30 mouse cellular contexts compared by ENCODE assay signal in the genomic region with DNA sequence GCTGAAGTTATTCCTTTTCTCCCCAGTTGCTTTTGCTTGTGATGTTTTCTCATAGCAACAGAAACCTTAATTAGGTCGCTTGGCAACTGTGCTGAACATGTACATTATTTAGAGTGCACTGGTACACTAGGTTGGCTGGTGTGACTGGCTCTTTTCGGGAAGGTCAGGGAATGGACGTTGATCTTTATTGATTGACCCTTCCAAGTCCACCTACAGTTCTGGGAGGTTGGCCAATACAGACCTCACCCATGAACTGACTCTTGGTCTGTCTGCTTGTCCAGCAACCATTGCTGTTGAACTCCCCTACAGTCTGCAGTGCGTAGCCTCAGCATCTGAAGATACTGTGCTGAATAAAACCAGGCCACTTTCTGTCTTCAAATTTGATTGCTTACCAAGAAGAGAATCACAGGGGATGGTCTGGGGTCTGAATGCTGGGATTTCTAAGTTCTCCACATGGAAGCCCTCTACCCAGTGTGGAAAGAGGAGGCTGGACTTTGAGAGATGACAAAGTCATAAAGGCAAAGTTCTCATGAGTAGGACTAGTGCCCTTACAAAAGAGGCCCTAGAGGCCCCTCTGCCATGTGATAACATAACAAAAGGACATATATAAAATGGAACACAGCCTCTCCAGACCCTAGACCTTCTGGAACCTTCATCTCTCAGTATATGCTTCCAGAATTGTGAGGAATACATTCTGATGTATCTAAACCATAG. TPM values are rescaled to one million over a fixed set of nuclear protein-coding genes. Genes with fewer than 3 reads are reported as not detected.
A peak's percentile ranks its signal among the peaks of the same experiment; 100 is the strongest.
DNase-seq lines count a peak whose midpoint lies in the region; ATAC-seq and TF ChIP-seq lines count a peak whose summit lies in the region.
"Had no signal": no experiment of that assay in that cellular context is flagged by ENCODE, and none has a peak within 500 bp of the region (broad histone marks: within the 10 kb centered on the region; RNA-seq: fewer than 3 reads in every experiment).

No protein-coding gene starts in this region.

- H3K9me3 ChIP-seq in forebrain, embryonic 11.5 days (ENCODE audit: control insufficient read depth, low read length) = no peaks in the 10 kb centered on the region
- no peaks in the 10 kb centered on the region for H3K9me3 ChIP-seq in forebrain, embryonic 10.5 days
- H3K9me3 ChIP-seq in liver, embryonic 14.5 days (ENCODE audit: control insufficient read depth, low read length) = no peaks in the 10 kb centered on the region
- no peaks in the 10 kb centered on the region for H3K9me3 ChIP-seq in liver, postnatal 0 days (ENCODE audit: low read length)
- H3K9me3 ChIP-seq: forebrain, embryonic 12.5 days; forebrain, embryonic 15.5 days; heart, embryonic 15.5 days; hindbrain, embryonic 10.5 days; hindbrain, embryonic 13.5 days had no signal

- no peaks in the 10 kb centered on the region for H3K4me1 ChIP-seq in forebrain, embryonic 11.5 days (replicated peaks; ENCODE audit: control insufficient read depth, insufficient read depth, low read length)
- H3K4me1 ChIP-seq in forebrain, embryonic 10.5 days = peaks cover 20% of the 10 kb centered on the region
- H3K4me1 ChIP-seq in liver, adult 2 months (ENCODE audit: control insufficient read depth, insufficient read depth, low read length) = peaks cover 38% of the 10 kb centered on the region
- peaks cover 0 to 2% of the 10 kb centered on the region in 2 experiments; a peak in 1 of 4 replicates for H3K4me1 ChIP-seq in liver, embryonic 14.5 days (replicated peaks; ENCODE audit: control insufficient read depth in 2 of 2, insufficient read depth in 2 of 2, low read length in 1 of 2)
- H3K4me1 ChIP-seq in liver, postnatal 0 days (ENCODE audit: insufficient read depth) = peaks cover 15% of the 10 kb centered on the region; the same call in 1 of the 2 replicates
- H3K4me1 ChIP-seq: forebrain, embryonic 12.5 days; forebrain, embryonic 15.5 days; heart, embryonic 12.5 days; heart, embryonic 15.5 days; hindbrain, embryonic 13.5 days had no signal

- TF ChIP-seq EP300 in liver, embryonic 14.5 days (IDR thresholded peaks at IDR 0.05; ENCODE audit: low read depth) = no peak
- TF ChIP-seq EP300 in liver, postnatal 0 days (IDR thresholded peaks at IDR 0.05; ENCODE audit: low read depth) = peak; percentile 60; the same call in 1 of the 2 replicates

- no peak overlapping the region for H3K9ac ChIP-seq in forebrain, embryonic 11.5 days (ENCODE audit: low read length)
- no peak overlapping the region for H3K9ac ChIP-seq in liver, adult 2 months (ENCODE audit: low read depth, low read length)
- no peak overlapping the region for H3K9ac ChIP-seq in liver, embryonic 14.5 days (replicated peaks)
- no peak overlapping the region for H3K9ac ChIP-seq in liver, postnatal 0 days (replicated peaks)
- H3K9ac ChIP-seq: forebrain, embryonic 12.5 days; forebrain, embryonic 15.5 days; heart, embryonic 12.5 days; heart, embryonic 15.5 days; hindbrain, embryonic 13.5 days had no signal

- WGBS in forebrain, embryonic 11.5 days = 89% methylated on average over 4 of the region's 4 CpGs
- WGBS in forebrain, embryonic 10.5 days = 89% methylated on average over 4 of the region's 4 CpGs
- 24% methylated on average over 4 of the region's 4 CpGs for WGBS in liver, adult 2 months
- 43% methylated on average over 4 of the region's 4 CpGs for WGBS in liver, embryonic 14.5 days (ENCODE audit: insufficient replicate concordance)
- 44% methylated on average over 4 of the region's 4 CpGs for WGBS in liver, postnatal 0 days (ENCODE audit: insufficient replicate concordance)

- no peak overlapping the region for H3K27ac ChIP-seq in forebrain, embryonic 11.5 days (ENCODE audit: low read depth, low read length)
- no peak overlapping the region for H3K27ac ChIP-seq in forebrain, embryonic 10.5 days
- peak overlapping the region; percentile 97 for H3K27ac ChIP-seq in liver, adult 2 months (replicated peaks; ENCODE audit: insufficient read depth, low read depth, low read length)
- no peak overlapping the region for H3K27ac ChIP-seq in liver, embryonic 14.5 days
- peak overlapping the region; percentile 84 for H3K27ac ChIP-seq in liver, postnatal 0 days (ENCODE audit: low read depth)
- H3K27ac ChIP-seq: forebrain, embryonic 12.5 days; forebrain, embryonic 15.5 days; heart, embryonic 15.5 days; hindbrain, embryonic 10.5 days; hindbrain, embryonic 13.5 days had no signal

- H3K27me3 ChIP-seq in forebrain, embryonic 11.5 days (ENCODE audit: control insufficient read depth, insufficient read depth, low read length) = no peaks in the 10 kb centered on the region
- H3K27me3 ChIP-seq in forebrain, embryonic 10.5 days (ENCODE audit: poor library complexity, severe bottlenecking) = no peaks in the 10 kb centered on the region
- H3K27me3 ChIP-seq in liver, adult 2 months (ENCODE audit: control insufficient read depth, insufficient read depth, low read length) = no peaks in the 10 kb centered on the region
- no peaks in the 10 kb centered on the region for H3K27me3 ChIP-seq in liver, embryonic 14.5 days (ENCODE audit: control insufficient read depth, insufficient read depth, low read length)
- H3K27me3 ChIP-seq in liver, postnatal 0 days (ENCODE audit: insufficient read depth, low read length) = no peaks in the 10 kb centered on the region
- H3K27me3 ChIP-seq: forebrain, embryonic 12.5 days; forebrain, embryonic 15.5 days; heart, embryonic 12.5 days; heart, embryonic 15.5 days; hindbrain, embryonic 13.5 days had no signal

- H3K36me3 ChIP-seq in forebrain, embryonic 11.5 days (ENCODE audit: control insufficient read depth, insufficient read depth, low read length) = no peaks in the 10 kb centered on the region
- H3K36me3 ChIP-seq in forebrain, embryonic 10.5 days (replicated peaks) = no peaks in the 10 kb centered on the region
- H3K36me3 ChIP-seq in liver, adult 2 months (ENCODE audit: control insufficient read depth, insufficient read depth, low read length) = peaks cover 27% of the 10 kb centered on the region
- no peaks in the 10 kb centered on the region for H3K36me3 ChIP-seq in liver, embryonic 14.5 days (replicated peaks; ENCODE audit: control insufficient read depth, insufficient read depth, low read depth)
- H3K36me3 ChIP-seq in liver, postnatal 0 days (replicated peaks; ENCODE audit: insufficient read depth, low read length) = no peaks in the 10 kb centered on the region; the same call in 1 of the 2 replicates
- H3K36me3 ChIP-seq: forebrain, embryonic 12.5 days; forebrain, embryonic 15.5 days; heart, embryonic 12.5 days; heart, embryonic 15.5 days; hindbrain, embryonic 10.5 days; hindbrain, embryonic 13.5 days had no signal

- H3K4me2 ChIP-seq in forebrain, embryonic 11.5 days (ENCODE audit: low read depth, low read length, severe bottlenecking) = no peak overlapping the region
- no peak overlapping the region for H3K4me2 ChIP-seq in liver, embryonic 14.5 days (ENCODE audit: low read depth)
- no peak overlapping the region for H3K4me2 ChIP-seq in liver, postnatal 0 days (ENCODE audit: low read depth, low read length)
- H3K4me2 ChIP-seq: forebrain, embryonic 12.5 days; forebrain, embryonic 15.5 days; heart, embryonic 12.5 days; heart, embryonic 15.5 days; hindbrain, embryonic 13.5 days had no signal

- TF ChIP-seq POLR2A in liver, adult 2 months (IDR thresholded peaks at IDR 0.05; ENCODE audit: extremely low read depth, insufficient read depth, low read length) = no peak

- H3K4me3 ChIP-seq in forebrain, embryonic 11.5 days (ENCODE audit: low read depth, low read length) = no peak overlapping the region
- H3K4me3 ChIP-seq in forebrain, embryonic 10.5 days = no peak overlapping the region
- H3K4me3 ChIP-seq in liver, adult 2 months (ENCODE audit: insufficient read depth, low read depth, low read length) = no peak overlapping the region
- no peak overlapping the region for H3K4me3 ChIP-seq in liver, embryonic 14.5 days (ENCODE audit: insufficient read depth in 1 of 2, low read depth in 2 of 2, low read length in 2 of 2)
- no peak overlapping the region for H3K4me3 ChIP-seq in liver, postnatal 0 days (ENCODE audit: low read depth, low read length)
- H3K4me3 ChIP-seq: forebrain, embryonic 12.5 days; forebrain, embryonic 15.5 days; heart, embryonic 12.5 days; heart, embryonic 15.5 days; hindbrain, embryonic 10.5 days; hindbrain, embryonic 13.5 days had no signal

- ATAC-seq in forebrain, embryonic 11.5 days (replicated peaks; ENCODE audit: low FRiP score) = no peak
- peak; percentile 75 for ATAC-seq in liver, embryonic 14.5 days (ENCODE audit: insufficient read depth)
- peak; percentile 96 for ATAC-seq in liver, postnatal 0 days
- ATAC-seq: activated CD4-positive, CD25-positive, alpha-beta regulatory T cell, adult 4 months; forebrain, embryonic 15.5 days; hindbrain, embryonic 16.5 days had no signal

- H3K79me2 ChIP-seq in liver, adult 2 months (ENCODE audit: control insufficient read depth, insufficient read depth, low read length) = no peaks in the 10 kb centered on the region

- peak; percentile 7 for DNase-seq in forebrain, embryonic 11.5 days (ENCODE audit: low spot score)
- no peak for DNase-seq in forebrain, embryonic 10.5 days (ENCODE audit: extremely low spot score, low spot score)
- peak; percentile 99 for DNase-seq in liver, adult 2 months (ENCODE audit: extremely low read depth, low read depth, low spot score)
- no peak for DNase-seq in liver
- peak; percentile 20 to 28 (median 22) for DNase-seq in liver, embryonic 14.5 days (ENCODE audit: low read depth in 3 of 3, low spot score in 3 of 3)
- DNase-seq in liver, postnatal 0 days = peak; percentile 50
- no peak for DNase-seq in lung, postnatal 36 days
- DNase-seq in cerebellum, postnatal 14 days = no peak
- DNase-seq: adrenal gland, adult 8-10 months; adrenal gland, postnatal 25 days; cerebellum, adult 11-12 months; cerebellum, adult 8-10 months; cerebellum, postnatal 10 days; gastrocnemius, postnatal 36 days; heart, postnatal 10 days; heart, postnatal 36 days had no signal

- no peak; the same call in 1 of the 2 replicates for TF ChIP-seq CTCF in liver, adult 2 months (IDR thresholded peaks at IDR 0.05; ENCODE audit: low read depth, low read length)
- no peak for TF ChIP-seq CTCF in liver, embryonic 14.5 days (IDR thresholded peaks at IDR 0.05; ENCODE audit: low read depth)
- no peak for TF ChIP-seq CTCF in liver, postnatal 0 days (IDR thresholded peaks at IDR 0.05; ENCODE audit: low read depth)

RNA-seq across cellular contexts. Expression of a gene that starts 40.5 kb away (rescaled TPM):
- polyA plus RNA-seq in forebrain, embryonic 11.5 days (2014; fragmentation: Nextera tagmentation; extraction: Ambion mirVana) = not detected in 2 replicates
- not detected in 2 replicates for polyA plus RNA-seq in forebrain, embryonic 10.5 days (2016; fragmentation: Nextera tagmentation; extraction: Ambion mirVana)
- total RNA-seq in liver, adult 2 months (2014; rRNA removed) = not detected in 2 replicates
- polyA plus RNA-seq in liver, adult 2 months (2012; rRNA removed) = not detected in 2 replicates
- not detected in 2 replicates for polyA plus RNA-seq in liver, embryonic 14.5 days (2012; rRNA removed)
- not detected in 2 replicates for polyA plus RNA-seq in liver, embryonic 14.5 days (2014; fragmentation: Nextera tagmentation; extraction: Ambion mirVana)
- polyA plus RNA-seq in liver, postnatal 0 days (2015; fragmentation: Nextera tagmentation; extraction: Ambion mirVana) = not detected in 2 replicates
- total RNA-seq: adrenal gland, adult 8-10 months; adrenal gland, postnatal 25 days; ES-E14; gastrocnemius, adult 8-10 months; gastrocnemius, postnatal 36 days; granulocyte monocyte progenitor cell, adult 5-6 weeks; heart, postnatal 10 days; heart, postnatal 36 days had no signal
- polyA plus RNA-seq: activated CD4-positive, CD25-positive, alpha-beta regulatory T cell, adult 4 months; brain, embryonic 14.5 days; embryonic facial prominence, embryonic 11.5 days; embryonic facial prominence, embryonic 14.5 days; forebrain, embryonic 12.5 days; forebrain, embryonic 15.5 days; heart, embryonic 12.5 days; heart, embryonic 15.5 days; hindbrain, embryonic 10.5 days; hindbrain, embryonic 13.5 days; hindbrain, embryonic 16.5 days had no signal

RNA-seq across cellular contexts. Expression of a gene that starts 50.6 kb away (rescaled TPM):
- not detected in 2 replicates for polyA plus RNA-seq in forebrain, embryonic 11.5 days (2014; fragmentation: Nextera tagmentation; extraction: Ambion mirVana)
- 0.11 TPM in 1 of 2 replicates, not detected in the other for polyA plus RNA-seq in forebrain, embryonic 10.5 days (2016; fragmentation: Nextera tagmentation; extraction: Ambion mirVana)
- total RNA-seq in liver, adult 2 months (2014; rRNA removed) = 244 and 263 TPM in 2 replicates
- 62.9 and 83.5 TPM in 2 replicates for polyA plus RNA-seq in liver, adult 2 months (2012; rRNA removed)
- polyA plus RNA-seq in liver, embryonic 14.5 days (2012; rRNA removed) = 16.5 and 21.8 TPM in 2 replicates
- polyA plus RNA-seq in liver, embryonic 14.5 days (2014; fragmentation: Nextera tagmentation; extraction: Ambion mirVana) = 28.4 and 29.1 TPM in 2 replicates
- polyA plus RNA-seq in liver, postnatal 0 days (2015; fragmentation: Nextera tagmentation; extraction: Ambion mirVana) = 79.2 and 81.8 TPM in 2 replicates
- total RNA-seq: gastrocnemius, adult 8-10 months; gastrocnemius, postnatal 36 days; granulocyte monocyte progenitor cell, adult 5-6 weeks; heart, postnatal 10 days; heart, postnatal 36 days had no signal
- polyA plus RNA-seq: activated CD4-positive, CD25-positive, alpha-beta regulatory T cell, adult 4 months; embryonic facial prominence, embryonic 11.5 days; embryonic facial prominence, embryonic 14.5 days; forebrain, embryonic 12.5 days; forebrain, embryonic 15.5 days; heart, embryonic 12.5 days; hindbrain, embryonic 13.5 days; hindbrain, embryonic 16.5 days had no signal

RNA-seq across cellular contexts. Expression of a gene that starts 59.5 kb away (rescaled TPM):
- polyA plus RNA-seq in forebrain, embryonic 11.5 days (2014; fragmentation: Nextera tagmentation; extraction: Ambion mirVana) = not detected in 2 replicates
- polyA plus RNA-seq in forebrain, embryonic 10.5 days (2016; fragmentation: Nextera tagmentation; extraction: Ambion mirVana) = not detected in 2 replicates
- total RNA-seq in liver, adult 2 months (2014; rRNA removed) = 231 and 250 TPM in 2 replicates
- polyA plus RNA-seq in liver, adult 2 months (2012; rRNA removed) = 56.6 and 71.3 TPM in 2 replicates
- 6.5 and 12.4 TPM in 2 replicates for polyA plus RNA-seq in liver, embryonic 14.5 days (2012; rRNA removed)
- polyA plus RNA-seq in liver, embryonic 14.5 days (2014; fragmentation: Nextera tagmentation; extraction: Ambion mirVana) = 10.2 and 10.3 TPM in 2 replicates
- 31.1 and 33.1 TPM in 2 replicates for polyA plus RNA-seq in liver, postnatal 0 days (2015; fragmentation: Nextera tagmentation; extraction: Ambion mirVana)
- total RNA-seq: gastrocnemius, adult 8-10 months; gastrocnemius, postnatal 36 days; granulocyte monocyte progenitor cell, adult 5-6 weeks; heart, postnatal 10 days; heart, postnatal 36 days had no signal
- polyA plus RNA-seq: activated CD4-positive, CD25-positive, alpha-beta regulatory T cell, adult 4 months; embryonic facial prominence, embryonic 11.5 days; embryonic facial prominence, embryonic 14.5 days; forebrain, embryonic 12.5 days; forebrain, embryonic 15.5 days; heart, embryonic 15.5 days; hindbrain, embryonic 10.5 days; hindbrain, embryonic 13.5 days; hindbrain, embryonic 16.5 days had no signal

Comparison
In these comparisons a context has a peak if more than half of its experiments do, and no peak if none do; other contexts are left out.
1. DNase-seq: peak in forebrain, embryonic 11.5 days (single experiment), liver, adult 2 months (single experiment), liver, embryonic 14.5 days (3 of 3) and liver, postnatal 0 days (single experiment); none in forebrain, embryonic 10.5 days (single experiment), liver (single experiment), lung, postnatal 36 days (single experiment) and cerebellum, postnatal 14 days (0 of 2).
2. H3K27ac ChIP-seq: peak in liver, adult 2 months (single experiment) and liver, postnatal 0 days (single experiment); none in forebrain, embryonic 11.5 days (single experiment), forebrain, embryonic 10.5 days (single experiment) and liver, embryonic 14.5 days (single experiment).
3. RNA of a gene that starts 50.6 kb away (polyA plus RNA-seq): 62.9 to 83.5 TPM in liver, adult 2 months, 79.2 to 81.8 TPM in liver, postnatal 0 days and 16.5 to 29.1 TPM in liver, embryonic 14.5 days; 0.11 TPM in forebrain, embryonic 10.5 days and not detected in forebrain, embryonic 11.5 days; every median in the first group is over 10 times any median in the second.